Mouse (Mus musculus) C2C12 (cell line): ENCODE results near the gene Rab42.

Source experiments
- CEBPB ChIP-seq: IDR thresholded peaks from one replicate; pipeline ENCODE4 v1.6.1; 2011; ENCODE audit warnings: low read depth, mild to moderate bottlenecking, control low read depth, moderate library complexity
- CTCF ChIP-seq: IDR thresholded peaks from one replicate; pipeline ENCODE4 v1.5.1; 2011; ENCODE audit not compliant: control insufficient read depth, insufficient read depth, insufficient read length
- FOSL1 ChIP-seq: IDR thresholded peaks from one replicate; pipeline ENCODE4 v1.8.0; 2011; ENCODE audit warnings: mild to moderate bottlenecking, low read length; ENCODE audit not compliant: poor library complexity, insufficient read depth, severe bottlenecking
- MAX ChIP-seq: IDR thresholded peaks from one replicate; pipeline ENCODE4 v1.6.1; 2011; ENCODE audit warnings: mild to moderate bottlenecking, control low read depth
- USF1 ChIP-seq: IDR thresholded peaks from one replicate; pipeline ENCODE4 v1.6.1; 2011; ENCODE audit warnings: low read depth, mild to moderate bottlenecking, control low read depth, moderate library complexity

DNA sequence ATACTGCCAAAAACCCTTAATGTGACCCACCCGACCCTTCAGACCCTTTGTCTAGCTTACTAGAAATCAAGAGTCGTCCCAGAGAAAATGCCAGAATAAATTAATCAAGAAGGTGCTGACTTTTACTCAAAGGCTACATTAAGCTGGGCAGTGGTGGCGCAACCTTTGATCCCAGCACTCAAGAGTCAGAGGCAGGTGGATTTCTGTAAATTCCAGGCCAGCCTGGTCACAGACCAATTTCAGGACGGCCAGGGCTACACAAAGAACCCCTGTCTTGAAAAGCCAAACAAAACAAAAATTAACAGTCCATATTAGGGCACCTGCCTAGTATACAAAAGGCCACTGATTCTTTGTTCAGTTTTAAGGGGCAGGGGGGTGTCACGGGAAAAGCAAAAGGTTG is 23.3 kb upstream of the Rab42 start:
- TF ChIP-seq CTCF, result no peak
- no peak for TF ChIP-seq CEBPB
- TF ChIP-seq USF1, result no peak
- TF ChIP-seq MAX, result no peak
- no peak for TF ChIP-seq FOSL1
